Mouse (Mus musculus) lung, postnatal 4 days (tissue): Measurements from ENCODE around the gene Rpl36al.
A peak's percentile ranks its signal among the peaks of the same experiment; 100 is the strongest.
"Not testable (repeated sequence)": the region's sequence is repeated elsewhere in the genome, so short reads cannot be mapped to it uniquely, and the experiment has no call there.

ENCODE experiments used
- DNase-seq, 2 experiments: peaks; one replicate each; pipeline ENCODE4 v3.0.0; 2021

Rpl36al gene

GRCm38 (mm10) chr12:69192637-69193036 lies 8.8 kb upstream of the Rpl36al start:
- DNase-seq, result no peak

DNA sequence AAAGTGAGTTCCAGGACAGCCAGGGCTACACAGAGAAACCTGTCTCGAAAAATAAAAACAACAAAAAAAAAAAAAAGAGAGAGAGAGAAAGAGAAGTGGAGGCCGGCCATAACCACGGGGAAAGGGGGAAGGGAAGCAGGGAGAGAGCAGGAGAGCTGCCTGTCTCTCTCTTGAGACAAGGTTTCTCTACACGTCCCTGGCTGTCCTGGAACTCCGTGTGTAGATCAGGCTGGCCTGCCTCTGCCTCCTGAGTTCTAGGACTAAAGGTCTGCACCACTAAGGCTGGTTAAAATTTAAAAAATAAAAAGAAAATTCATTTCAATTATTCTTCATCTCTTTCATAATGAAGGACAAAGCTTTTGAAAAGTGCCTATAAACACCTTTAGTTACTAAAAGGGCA lies 7.5 kb upstream of the Rpl36al start:
- DNase-seq, result no peak

DNA sequence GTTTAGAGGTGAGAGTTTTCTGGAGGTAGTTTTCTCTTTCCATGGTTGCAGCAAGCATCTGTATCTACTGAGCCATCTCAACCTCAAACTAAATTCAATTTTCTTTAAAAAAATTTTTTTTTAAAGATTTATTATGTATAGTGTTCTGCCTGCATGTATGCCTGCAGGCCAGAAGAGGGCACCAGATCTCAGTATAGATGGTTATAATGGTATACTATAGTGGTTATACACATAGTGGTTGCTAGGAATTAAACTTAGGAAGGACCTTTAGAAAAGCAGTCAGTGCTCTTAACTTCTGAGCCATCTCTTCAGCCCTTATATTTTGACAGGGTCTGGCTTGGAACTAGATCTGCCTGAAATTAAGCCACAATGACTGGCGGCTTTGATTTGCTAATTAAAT lies 6.6 kb upstream of the Rpl36al start:
- DNase-seq, result no peak

DNA sequence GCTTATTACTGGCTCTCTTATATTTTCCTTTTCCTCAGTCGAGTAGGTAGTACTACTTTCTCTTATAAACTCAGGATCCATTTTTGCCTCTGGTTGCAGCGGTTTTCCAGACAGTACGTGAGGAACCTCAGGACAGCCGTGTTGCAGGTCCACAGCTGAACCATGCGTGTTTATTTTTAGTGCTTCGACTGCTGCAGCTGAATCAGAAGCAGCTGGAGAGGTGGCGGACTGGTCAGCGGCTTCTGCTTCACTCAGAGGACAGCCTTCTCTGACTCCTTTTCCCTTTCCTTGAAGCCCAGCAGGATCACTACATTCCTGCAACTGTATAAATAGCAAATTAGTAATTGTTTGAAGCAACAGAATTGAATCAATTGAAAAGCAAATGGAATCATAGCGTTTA lies 6.2 kb upstream of the Rpl36al start:
- DNase-seq, result no peak

- DNase-seq, result no peak
Observed at GRCm38 (mm10) chr12:69186811-69187471, 3.1 kb upstream of the Rpl36al start.

DNA sequence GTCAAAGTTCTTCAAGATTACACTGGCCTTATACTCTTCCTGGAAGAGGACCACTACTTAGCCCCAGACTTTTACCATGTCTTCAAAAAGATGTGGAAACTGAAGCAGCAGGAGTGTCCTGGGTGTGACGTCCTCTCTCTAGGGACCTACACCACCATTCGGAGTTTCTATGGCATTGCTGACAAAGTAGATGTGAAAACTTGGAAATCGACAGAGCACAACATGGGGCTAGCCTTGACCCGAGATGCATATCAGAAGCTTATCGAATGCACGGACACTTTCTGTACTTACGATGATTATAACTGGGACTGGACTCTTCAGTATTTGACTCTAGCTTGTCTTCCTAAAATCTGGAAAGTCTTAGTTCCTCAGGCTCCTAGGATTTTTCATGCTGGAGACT lies 1.5 kb upstream of the Rpl36al start:
- no peak for DNase-seq

GRCm38 (mm10) chr12:69184342-69185295 lies 736 bp upstream of the Rpl36al start:
- DNase-seq, result peak; percentile 75 to 78

- DNase-seq, result no peak
Observed at GRCm38 (mm10) chr12:69181800-69182199, 2.1 kb downstream of the Rpl36al start.

DNA sequence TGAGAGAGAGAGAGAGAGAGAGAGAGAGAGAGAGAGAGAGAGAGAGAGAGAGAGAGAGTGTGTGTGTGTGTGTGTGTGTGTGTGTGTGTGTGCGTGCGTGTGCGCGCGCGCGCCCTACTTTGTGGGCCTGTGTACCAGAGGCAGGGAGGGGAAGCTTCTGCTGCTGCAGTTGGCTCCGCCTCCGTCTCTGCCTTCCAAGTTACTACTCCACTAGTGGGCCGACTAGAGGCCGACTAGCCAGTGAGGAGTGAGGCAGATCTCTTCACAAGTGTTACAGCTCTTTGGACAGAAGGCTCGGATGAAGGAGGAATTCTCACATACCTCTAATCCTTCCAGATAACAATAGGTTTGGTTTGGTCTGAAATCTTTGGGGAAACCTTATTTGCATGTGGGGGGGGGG lies 4.5 kb downstream of the Rpl36al start:
- DNase-seq, result no peak

- no peak for DNase-seq
Observed at GRCm38 (mm10) chr12:69177526-69177925, 6.4 kb downstream of the Rpl36al start.

- DNase-seq, result no peak
Observed at GRCm38 (mm10) chr12:69175975-69176374, 7.9 kb downstream of the Rpl36al start.

GRCm38 (mm10) chr12:69171307-69171706 lies 12.6 kb downstream of the Rpl36al start:
- no peak for DNase-seq

DNA sequence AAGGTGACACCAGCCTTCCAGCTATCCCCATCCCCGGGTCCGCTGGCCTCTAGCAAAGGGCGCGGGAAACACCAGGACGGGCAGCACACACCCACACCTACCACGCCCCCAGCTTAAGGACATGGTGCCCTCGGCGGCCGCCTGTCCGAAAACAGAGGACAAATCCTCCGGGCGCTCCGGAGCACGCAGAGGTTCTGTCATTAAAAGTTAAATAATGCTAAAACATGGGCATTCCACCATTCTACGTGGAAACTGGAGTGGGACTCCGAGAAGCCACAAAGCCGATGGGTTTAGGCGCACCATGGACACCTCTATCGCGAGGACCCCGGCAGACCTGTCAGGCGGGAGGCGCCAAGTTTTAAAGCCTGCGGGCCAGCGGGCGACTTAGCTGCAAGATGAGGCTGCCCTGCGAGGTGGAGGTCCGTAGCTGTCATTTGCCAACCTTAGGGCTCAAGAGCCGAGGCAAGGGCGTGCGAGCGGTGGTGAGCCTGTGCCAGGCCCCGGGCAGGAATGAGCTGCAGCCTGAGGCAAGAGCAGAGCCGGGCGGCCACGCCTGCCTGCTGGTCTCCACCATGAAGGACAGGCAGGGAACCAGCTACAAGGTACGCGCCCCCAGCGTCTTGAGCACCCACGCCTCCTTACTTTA lies 15.3 kb downstream of the Rpl36al start, which contains the start of gene Lrr1:
Gene Lrr1 (plus strand): TSS at position 354 of the 646 bp plus-strand sequence.
- DNase-seq, result peak; percentile 87 to 89

- DNase-seq, result no peak
Observed at GRCm38 (mm10) chr12:69167656-69168460, 16.0 kb downstream of the Rpl36al start.

- not testable (repeated sequence) for DNase-seq
Observed at GRCm38 (mm10) chr12:69166861-69167581, 16.9 kb downstream of the Rpl36al start.

DNA sequence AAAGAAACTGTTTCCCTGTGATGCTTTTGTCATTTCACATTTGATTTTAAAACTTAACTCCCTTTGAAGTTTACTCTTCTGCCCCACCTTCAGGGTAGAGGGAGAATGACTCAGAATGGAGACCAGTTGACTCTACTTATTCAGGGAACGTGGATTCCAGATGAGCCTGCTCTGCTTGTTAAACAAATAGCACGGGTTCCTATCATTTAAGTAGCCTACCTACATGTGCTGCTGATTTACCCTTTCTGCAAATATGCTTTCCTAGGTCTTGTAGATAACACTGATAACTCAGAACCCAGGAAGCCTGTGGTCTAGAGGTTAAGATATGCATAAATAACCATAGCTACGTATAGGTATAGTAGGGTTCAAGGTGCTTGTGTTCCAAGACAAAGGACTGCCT lies 19.0 kb downstream of the Rpl36al start:
- DNase-seq, result no peak

DNA sequence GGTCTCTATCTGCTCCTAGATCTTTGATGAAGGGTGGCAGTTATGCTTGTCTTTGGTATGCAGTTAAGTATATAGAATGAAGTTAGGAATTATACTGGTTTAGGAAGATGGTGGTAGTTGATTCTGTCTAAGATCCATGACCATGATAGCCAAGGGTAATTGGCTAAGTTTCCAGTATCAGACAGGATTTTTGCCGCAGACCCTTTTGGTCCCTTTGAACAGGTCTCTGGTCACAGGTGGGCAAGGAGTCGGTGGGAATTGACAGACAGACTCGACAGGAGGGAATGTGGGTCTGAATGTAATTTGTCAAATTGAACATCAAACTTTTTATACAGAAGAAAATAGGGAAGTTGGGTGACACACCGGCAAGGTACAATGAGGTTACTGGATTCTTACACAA lies 20.3 kb downstream of the Rpl36al start:
- DNase-seq, result not testable (repeated sequence)

- not testable (repeated sequence) for DNase-seq
Observed at GRCm38 (mm10) chr12:69160677-69161076, 23.2 kb downstream of the Rpl36al start.

DNA sequence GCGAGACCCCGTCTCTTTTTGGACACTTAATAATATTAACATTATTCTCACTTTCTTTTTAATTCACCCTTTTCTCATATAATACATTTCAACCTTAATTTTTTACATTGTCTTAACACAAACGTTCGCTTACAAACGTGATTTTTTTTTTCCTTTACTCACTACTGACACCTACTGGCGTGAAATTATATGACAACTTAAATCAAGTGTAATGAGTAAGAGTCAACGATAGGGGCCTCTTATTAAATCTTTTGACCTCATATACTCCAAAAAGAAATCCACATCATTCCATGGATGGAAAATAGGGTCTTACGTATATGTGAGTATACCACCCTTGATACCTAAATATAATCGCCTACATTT lies 24.3 kb downstream of the Rpl36al start:
- no peak for DNase-seq

- DNase-seq, result peak; percentile 97 to 99
Observed at GRCm38 (mm10) chr12:69158765-69159577, 24.9 kb downstream of the Rpl36al start, which contains the start of gene Rps29. TSS of gene Rps29 (minus strand) at chr12:69159186.

DNA sequence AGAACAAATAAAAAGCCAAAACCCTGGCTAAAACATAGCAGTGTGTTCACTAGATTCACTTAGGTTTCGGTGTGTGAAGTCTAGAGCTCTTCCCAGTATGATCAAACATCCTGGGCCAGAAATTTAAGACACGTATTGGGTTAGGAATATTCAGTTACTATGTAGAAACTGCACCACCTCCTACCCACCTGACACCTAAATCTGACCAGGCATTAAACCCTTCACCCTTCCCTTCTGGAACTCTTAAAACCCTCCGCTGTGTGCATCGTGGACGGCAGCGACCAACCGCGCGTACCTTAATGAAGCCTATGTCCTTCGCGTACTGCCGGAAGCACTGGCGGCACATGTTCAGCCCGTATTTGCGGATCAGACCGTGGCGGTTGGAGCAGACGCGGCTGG lies 25.5 kb downstream of the Rpl36al start:
- no peak for DNase-seq
